Mouse (Mus musculus) olfactory bulb, adult 2 months (tissue): ENCODE results near the gene Pde10a. TPM values are rescaled to one million over a fixed set of nuclear protein-coding genes. Genes with fewer than 3 reads are reported as not detected.

Experiments used
- H3K27ac ChIP-seq: fragments of 200-500 bp; 2 replicates; pipeline ENCODE4 v1.5.1; 2012; ENCODE audit warnings: low read depth, low read length; ENCODE audit not compliant: insufficient read depth
- H3K4me1 ChIP-seq: fragments of 200-500 bp; 2 replicates; pipeline ENCODE4 v1.6.1; 2012; ENCODE audit warnings: low read length; ENCODE audit not compliant: control insufficient read depth, insufficient read depth
- H3K4me3 ChIP-seq: fragments of 200-500 bp; 2 replicates; pipeline ENCODE4 v1.5.1; 2012; ENCODE audit warnings: mild to moderate bottlenecking, low read depth, low read length, moderate library complexity; ENCODE audit not compliant: insufficient read depth
- CTCF ChIP-seq: fragments of 200-500 bp; IDR thresholded peaks from 2 replicates; pipeline ENCODE4 v1.5.1; 2012; ENCODE audit warnings: low read depth, mild to moderate bottlenecking, low read length, moderate library complexity; ENCODE audit not compliant: insufficient read depth
- POLR2A ChIP-seq: fragments of 200-500 bp; IDR thresholded peaks from 2 replicates; pipeline ENCODE4 v1.6.1; 2012; ENCODE audit warnings: mild to moderate bottlenecking, low read depth, low read length, moderate library complexity; ENCODE audit not compliant: insufficient read depth
- WGBS: fragments of 180-500 bp; shearing (Covaris S2); methylation state at CpG from one replicate; pipeline ENCODE4 v1.1.7; 2018; 5-methylcytosine and 5-hydroxymethylcytosine counted together
- polyA plus RNA-seq: library from polyadenylated mRNA; stranded (reverse); fragments of >200 nt; gene quantifications from 2 replicates; pipeline ENCODE4 v1.2.4, GENCODE M21; 2012; ENCODE audit warnings: low replicate concordance; ENCODE audit not compliant: missing spikeins, insufficient read depth, insufficient read length

Gene Pde10a
- polyA plus RNA-seq, 1 experiment, result not detected

DNA sequence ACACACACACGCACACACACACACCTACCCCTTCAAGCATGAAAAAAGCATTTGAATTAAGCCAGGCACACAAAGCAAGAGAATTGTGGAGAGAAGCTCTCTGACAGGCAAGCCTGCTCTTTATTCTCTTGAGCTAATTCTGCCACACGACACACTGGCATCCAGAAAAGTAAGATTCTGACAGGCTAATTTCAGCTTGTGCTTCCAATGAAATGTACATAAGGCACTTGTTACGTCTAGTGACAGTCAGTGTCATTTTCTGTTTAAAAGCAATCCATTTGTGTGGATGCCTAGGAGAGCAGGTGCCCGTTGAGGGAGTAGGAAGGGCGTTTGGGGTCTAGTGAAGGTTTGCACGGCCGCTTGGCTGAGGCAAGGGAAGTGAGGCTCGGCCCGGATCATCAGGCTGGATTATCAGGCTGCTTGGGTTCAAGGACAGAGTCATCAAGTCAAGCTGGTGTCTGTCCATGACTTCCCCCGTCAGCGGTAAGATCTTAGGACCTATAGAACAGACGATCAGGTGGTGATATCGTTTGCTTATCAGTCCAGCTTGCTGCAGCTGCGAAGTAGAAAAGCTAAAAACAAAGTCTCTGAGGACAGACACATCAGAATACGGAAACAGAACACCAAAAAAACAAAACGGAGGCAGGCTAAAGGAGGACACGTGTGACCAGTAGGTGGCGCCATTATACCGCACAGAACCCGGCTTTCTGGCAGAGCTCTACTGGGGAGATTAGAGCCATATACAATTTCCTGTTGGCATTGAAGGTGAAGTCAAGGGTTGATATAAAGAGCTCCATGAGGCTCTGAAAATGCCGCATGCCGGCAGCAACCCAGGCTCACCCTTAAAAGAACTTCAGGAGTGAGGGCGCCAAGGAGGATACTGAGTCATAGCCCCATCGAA, 506.3 kb downstream of the Pde10a start:
- WGBS, result 4% methylated on average over 24 of the region's 24 CpGs
- H3K4me3 ChIP-seq, result peak overlapping the region; percentile 37
- TF ChIP-seq CTCF (peak; percentile 46; the same call in 1 of the 2 replicates), POLR2A (no peak)
- H3K4me1 ChIP-seq, result peaks cover 13% of the 10 kb centered on the region
- peak overlapping the region; percentile 91 for H3K27ac ChIP-seq

- TF ChIP-seq CTCF, result no peak
- TF ChIP-seq POLR2A, result no peak
- H3K27ac ChIP-seq, result peak overlapping the region; percentile 91
- H3K4me1 ChIP-seq, result peaks cover 8% of the 10 kb centered on the region
- H3K4me3 ChIP-seq, result no peak overlapping the region
- 15% methylated on average over 6 of the region's 6 CpGs for WGBS
These were observed 507.3 kb downstream of the Pde10a start for GRCm38 (mm10) chr17:9032362-9033044.

GRCm38 (mm10) chr17:9033511-9033910, 508.3 kb downstream of the Pde10a start:
- Histone ChIP-seq H3K27ac (peak overlapping the region; percentile 49), H3K4me3 (no peak overlapping the region), H3K4me1 (peaks cover 8% of the 10 kb centered on the region)
- TF ChIP-seq POLR2A (no peak), CTCF (no peak)
- WGBS, result 69% methylated on average over 5 of the region's 5 CpGs

DNA sequence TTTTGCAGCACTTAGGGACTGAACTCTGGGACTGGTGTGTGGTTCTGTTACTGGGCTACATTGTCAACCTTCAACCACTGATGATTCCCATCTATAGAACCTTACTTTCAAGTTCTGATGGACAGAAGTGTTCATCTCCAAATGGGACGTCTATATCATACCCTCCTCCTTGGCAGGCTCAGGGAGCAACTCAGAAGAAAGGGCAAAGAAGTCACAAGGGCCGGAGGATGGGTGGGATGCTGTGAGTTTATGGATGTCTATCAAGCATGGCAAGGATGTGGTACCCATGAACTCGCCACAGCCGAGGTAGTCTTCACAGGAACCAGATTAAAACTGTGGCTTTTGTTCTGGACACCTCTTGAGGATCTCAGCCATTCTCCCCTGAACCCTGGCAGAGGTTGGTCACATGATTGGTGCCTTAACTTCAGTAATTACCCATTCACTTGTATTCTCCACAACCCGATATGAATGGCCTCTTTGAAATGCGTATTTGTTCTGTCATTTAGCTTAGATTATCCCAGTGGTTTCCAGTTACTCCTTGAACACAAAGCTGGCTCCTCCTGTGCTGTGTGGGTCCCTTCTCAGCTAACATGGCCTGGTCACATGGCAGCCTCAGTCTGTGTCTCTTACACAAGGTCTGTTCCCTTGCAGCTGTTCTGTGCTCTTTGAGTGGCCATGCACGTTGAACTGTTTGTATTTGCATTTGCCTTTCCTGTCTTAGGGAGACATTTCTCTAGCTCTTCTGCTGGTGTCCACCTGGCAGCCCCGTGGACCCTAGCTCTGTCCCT, 510.6 kb downstream of the Pde10a start:
- TF ChIP-seq POLR2A (no peak), CTCF (no peak)
- H3K4me3 ChIP-seq, result no peak overlapping the region
- WGBS, result 70% methylated on average over 8 of the region's 8 CpGs

More for the DNA sequence above, 510.6 kb downstream of the Pde10a start:
- no peak overlapping the region for H3K27ac ChIP-seq
- H3K4me1 ChIP-seq, result peaks cover 8% of the 10 kb centered on the region

Other genes starting within 250 kb of the Pde10a start
- not detected in 2 replicates for gene Mpc1, start 242.5 kb upstream of the Pde10a start, polyA plus RNA-seq
- gene Sft2d1, start 214.3 kb upstream of the Pde10a start, polyA plus RNA-seq, result not detected in 2 replicates
- gene Prr18, start 187.9 kb upstream of the Pde10a start, polyA plus RNA-seq, result not detected in 2 replicates
- gene T2, start 169.4 kb upstream of the Pde10a start, polyA plus RNA-seq, result not detected in 2 replicates
- not detected in 2 replicates for gene T, start 90.9 kb upstream of the Pde10a start, polyA plus RNA-seq
- gene Gm17087, start 41.6 kb downstream of the Pde10a start, polyA plus RNA-seq, result not detected in 2 replicates